Mouse (Mus musculus): ENCODE measurements around the gene Sbno2. TPM values are rescaled to one million over a fixed set of nuclear protein-coding genes. Genes with fewer than 3 reads are reported as not detected.
A peak's percentile ranks its signal among the peaks of the same experiment; 100 is the strongest.

Sbno2 gene
- polyA plus RNA-seq (2012; ENCODE audit: insufficient read depth, low replicate concordance): 151 and 347 TPM in 2 replicates

DNA sequence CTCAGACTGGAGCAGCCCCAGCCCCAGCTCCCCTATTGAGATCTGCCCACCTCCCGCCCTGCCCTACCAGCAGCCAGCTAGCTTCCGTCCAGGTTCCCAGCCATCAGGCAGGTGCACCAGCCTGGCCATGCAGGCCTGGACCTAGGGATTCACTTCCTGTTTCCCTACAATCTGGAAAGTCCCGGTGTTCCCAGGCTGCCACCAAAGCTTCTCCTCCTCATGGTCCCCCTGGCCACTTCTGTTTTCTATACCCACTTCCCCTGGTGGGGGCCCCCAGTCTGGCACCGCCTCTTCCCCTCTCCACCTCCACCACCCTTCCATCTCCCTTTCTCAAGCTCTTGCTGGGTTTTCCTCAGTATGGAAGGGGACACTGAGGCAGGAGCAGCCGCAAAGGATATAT, at the start of gene Sbno2:
Gene Sbno2 (minus strand): TSS at position 112 of the 400 bp plus-strand sequence.
- no peaks in the 10 kb centered on the region for H3K9me3 ChIP-seq
- TF ChIP-seq FLI1 (IDR thresholded peaks at IDR 0.05; ENCODE audit: low read length): no peak
- no peak for TF ChIP-seq GATA1 (IDR thresholded peaks at IDR 0.05; ENCODE audit: borderline replicate concordance, low read length)
- H3K27me3 ChIP-seq (replicated peaks): no peaks in the 10 kb centered on the region
- H3K36me3 ChIP-seq (replicated peaks; ENCODE audit: low read length): peaks cover 6% of the 10 kb centered on the region
- H3K4me3 ChIP-seq (replicated peaks): peak within 1 kb of the TSS; percentile 80
- peaks cover 76% of the 10 kb centered on the region for H3K4me1 ChIP-seq

GRCm38 (mm10) chr10:80154384-80154783, 49.0 kb upstream of the Sbno2 start:
- peaks cover 84% of the 10 kb centered on the region for H3K4me1 ChIP-seq

DNA sequence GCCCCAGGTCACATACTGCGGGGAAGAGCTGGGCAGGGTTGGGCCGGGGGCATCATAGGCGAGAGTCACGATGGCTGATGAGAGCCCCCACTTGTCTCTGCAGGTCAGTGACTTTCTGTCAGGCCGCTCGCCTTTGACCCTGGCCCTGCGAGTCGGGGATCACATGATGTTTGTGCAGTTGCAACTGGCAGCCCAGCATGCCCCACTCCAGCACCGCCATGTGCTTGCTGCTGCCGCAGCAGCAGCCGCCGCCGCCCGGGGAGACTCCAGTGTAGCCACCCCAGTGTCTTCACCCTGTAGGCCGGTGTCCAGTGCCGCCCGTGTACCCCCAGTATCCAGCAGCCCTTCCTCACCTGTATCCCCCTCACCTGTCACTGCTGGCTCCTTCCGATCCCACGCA, 48.3 kb upstream of the Sbno2 start:
- TF ChIP-seq FLI1 (IDR thresholded peaks at IDR 0.05; ENCODE audit: low read length) (no peak), GATA1 (IDR thresholded peaks at IDR 0.05; ENCODE audit: borderline replicate concordance, low read length) (no peak)
- no peaks in the 10 kb centered on the region for H3K27me3 ChIP-seq (replicated peaks)
- H3K4me3 ChIP-seq (replicated peaks): no peak overlapping the region
- H3K9me3 ChIP-seq: no peaks in the 10 kb centered on the region
- H3K36me3 ChIP-seq (replicated peaks; ENCODE audit: low read length): peaks cover 80% of the 10 kb centered on the region
- peaks cover 77% of the 10 kb centered on the region for H3K4me1 ChIP-seq

More at GRCm38 (mm10) chr10:80154384-80154783, 49.0 kb upstream of the Sbno2 start:
- Histone ChIP-seq H3K4me3 (replicated peaks) (peak overlapping the region; percentile 29), H3K27me3 (replicated peaks) (no peaks in the 10 kb centered on the region), H3K36me3 (replicated peaks; ENCODE audit: low read length) (peaks cover 80% of the 10 kb centered on the region), H3K9me3 (no peaks in the 10 kb centered on the region)
- TF ChIP-seq GATA1 (IDR thresholded peaks at IDR 0.05; ENCODE audit: borderline replicate concordance, low read length) (no peak), FLI1 (IDR thresholded peaks at IDR 0.05; ENCODE audit: low read length) (no peak)

DNA sequence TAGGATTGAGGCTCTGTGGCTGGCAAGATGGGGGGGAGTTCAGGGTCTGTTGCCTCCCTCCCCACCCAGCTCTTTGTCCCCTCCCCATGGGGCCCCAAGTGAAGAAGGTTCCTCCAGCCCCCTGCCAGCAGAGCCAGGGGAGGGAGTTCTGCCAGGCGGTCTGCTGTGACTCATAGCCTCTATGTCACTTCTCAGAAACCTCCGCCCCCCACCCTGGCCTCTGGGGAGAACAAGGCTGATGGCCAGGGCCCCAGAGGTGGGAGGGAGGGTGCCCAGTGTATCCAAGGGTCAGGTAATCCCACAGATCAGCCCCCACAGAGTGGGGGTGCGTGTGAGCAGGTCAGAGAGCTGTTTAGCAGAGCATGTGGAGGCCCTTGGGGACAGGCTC, 47.5 kb upstream of the Sbno2 start:
- peak overlapping the region; percentile 99 for H3K4me3 ChIP-seq (replicated peaks)
- H3K9me3 ChIP-seq: no peaks in the 10 kb centered on the region
- H3K27me3 ChIP-seq (replicated peaks): no peaks in the 10 kb centered on the region
- H3K4me1 ChIP-seq: peaks cover 72% of the 10 kb centered on the region
- TF ChIP-seq GATA1 (IDR thresholded peaks at IDR 0.05; ENCODE audit: borderline replicate concordance, low read length) (no peak), FLI1 (IDR thresholded peaks at IDR 0.05; ENCODE audit: low read length) (no peak)
- H3K36me3 ChIP-seq (replicated peaks; ENCODE audit: low read length): peaks cover 80% of the 10 kb centered on the region

GRCm38 (mm10) chr10:80152071-80152872, 46.9 kb upstream of the Sbno2 start:
- no peak for TF ChIP-seq FLI1 (IDR thresholded peaks at IDR 0.05; ENCODE audit: low read length)
- no peak for TF ChIP-seq GATA1 (IDR thresholded peaks at IDR 0.05; ENCODE audit: borderline replicate concordance, low read length)
- Histone ChIP-seq H3K27me3 (replicated peaks) (no peaks in the 10 kb centered on the region), H3K4me3 (replicated peaks) (peak overlapping the region; percentile 99), H3K4me1 (peaks cover 72% of the 10 kb centered on the region), H3K9me3 (no peaks in the 10 kb centered on the region), H3K36me3 (replicated peaks; ENCODE audit: low read length) (peaks cover 76% of the 10 kb centered on the region)

- H3K36me3 ChIP-seq (replicated peaks; ENCODE audit: low read length): peaks cover 74% of the 10 kb centered on the region
- no peaks in the 10 kb centered on the region for H3K9me3 ChIP-seq
- H3K27me3 ChIP-seq (replicated peaks): no peaks in the 10 kb centered on the region
- H3K4me3 ChIP-seq (replicated peaks): peak overlapping the region; percentile 99
- H3K4me1 ChIP-seq: peaks cover 72% of the 10 kb centered on the region
- TF ChIP-seq GATA1 (IDR thresholded peaks at IDR 0.05; ENCODE audit: borderline replicate concordance, low read length): no peak
- no peak for TF ChIP-seq FLI1 (IDR thresholded peaks at IDR 0.05; ENCODE audit: low read length)
Measured at GRCm38 (mm10) chr10:80151211-80152034, 46.1 kb upstream of the Sbno2 start.

- Histone ChIP-seq H3K4me3 (replicated peaks) (peak overlapping the region; percentile 99), H3K27me3 (replicated peaks) (no peaks in the 10 kb centered on the region), H3K36me3 (replicated peaks; ENCODE audit: low read length) (peaks cover 74% of the 10 kb centered on the region), H3K9me3 (no peaks in the 10 kb centered on the region), H3K4me1 (peaks cover 72% of the 10 kb centered on the region)
- TF ChIP-seq GATA1 (IDR thresholded peaks at IDR 0.05; ENCODE audit: borderline replicate concordance, low read length) (no peak), FLI1 (IDR thresholded peaks at IDR 0.05; ENCODE audit: low read length) (no peak)
Measured at GRCm38 (mm10) chr10:80150226-80151210, 45.1 kb upstream of the Sbno2 start.

- H3K36me3 ChIP-seq (replicated peaks; ENCODE audit: low read length): peaks cover 74% of the 10 kb centered on the region
- H3K27me3 ChIP-seq (replicated peaks): no peaks in the 10 kb centered on the region
- H3K9me3 ChIP-seq: no peaks in the 10 kb centered on the region
- peaks cover 72% of the 10 kb centered on the region for H3K4me1 ChIP-seq
- peak overlapping the region; percentile 99 for H3K4me3 ChIP-seq (replicated peaks)
- TF ChIP-seq FLI1 (IDR thresholded peaks at IDR 0.05; ENCODE audit: low read length) (no peak), GATA1 (IDR thresholded peaks at IDR 0.05; ENCODE audit: borderline replicate concordance, low read length) (no peak)
Measured at GRCm38 (mm10) chr10:80149291-80150225, 44.2 kb upstream of the Sbno2 start.

All from megakaryocyte, embryonic 14.5 days (primary cell).